Mouse (Mus musculus): Measurements from ENCODE around the gene 1700018F24Rik. TPM values are rescaled to one million over a fixed set of nuclear protein-coding genes. Genes with fewer than 3 reads are reported as not detected.

The 1700018F24Rik gene
- polyA plus RNA-seq, 1 experiment from 2014 or later = not detected

GRCm38 (mm10) chr5:145088186-145088585 lies 45.4 kb downstream of the 1700018F24Rik start:
- DNase-seq (ENCODE audit: low spot score) (no peak), ATAC-seq (replicated peaks; ENCODE audit: low FRiP score, low TSS enrichment, low read depth) (no peak)
- Histone ChIP-seq H3K4me1 (replicated peaks; ENCODE audit: control insufficient read depth, insufficient read depth, low read length) (peaks cover 7% of the 10 kb centered on the region), H3K4me3 (ENCODE audit: low read depth, low read length) (no peak overlapping the region), H3K27me3 (replicated peaks; ENCODE audit: control insufficient read depth, insufficient read depth, low read length) (no peaks in the 10 kb centered on the region), H3K9ac (ENCODE audit: low read length) (no peak overlapping the region), H3K27ac (ENCODE audit: low read depth) (no peak overlapping the region), H3K36me3 (ENCODE audit: control insufficient read depth, insufficient read depth, low read length) (peaks cover 30% of the 10 kb centered on the region), H3K4me2 (ENCODE audit: low read length) (no peak overlapping the region), H3K9me3 (ENCODE audit: control insufficient read depth, low read length) (no peaks in the 10 kb centered on the region)
- WGBS = 98% methylated on average over 2 of the region's 2 CpGs

GRCm38 (mm10) chr5:145089878-145090277 lies 47.1 kb downstream of the 1700018F24Rik start:
- WGBS = 85% methylated on average over 3 of the region's 3 CpGs
- Histone ChIP-seq H3K27ac (ENCODE audit: low read depth) (no peak overlapping the region), H3K4me3 (ENCODE audit: low read depth, low read length) (no peak overlapping the region), H3K9me3 (ENCODE audit: control insufficient read depth, low read length) (no peaks in the 10 kb centered on the region), H3K9ac (ENCODE audit: low read length) (no peak overlapping the region), H3K4me2 (ENCODE audit: low read length) (no peak overlapping the region), H3K4me1 (replicated peaks; ENCODE audit: control insufficient read depth, insufficient read depth, low read length) (peaks cover 2% of the 10 kb centered on the region; the same call in 1 of the 2 replicates), H3K27me3 (replicated peaks; ENCODE audit: control insufficient read depth, insufficient read depth, low read length) (no peaks in the 10 kb centered on the region), H3K36me3 (ENCODE audit: control insufficient read depth, insufficient read depth, low read length) (peaks cover 47% of the 10 kb centered on the region)
- ATAC-seq (replicated peaks; ENCODE audit: low FRiP score, low TSS enrichment, low read depth) = no peak
- DNase-seq (ENCODE audit: low spot score) = no peak

Other genes with a start within 250 kb of the 1700018F24Rik start
- gene Smurf1, start 77.1 kb upstream of the 1700018F24Rik start, polyA plus RNA-seq (2014; fragmentation: Nextera tagmentation; extraction: Ambion mirVana) = 14.4 and 17.2 TPM in 2 replicates
- gene Gm4871, start 10.2 kb upstream of the 1700018F24Rik start, polyA plus RNA-seq (2014; fragmentation: Nextera tagmentation; extraction: Ambion mirVana) = not detected in 2 replicates
- 147 and 154 TPM in 2 replicates for gene Arpc1a, start 40.8 kb downstream of the 1700018F24Rik start, polyA plus RNA-seq (2014; fragmentation: Nextera tagmentation; extraction: Ambion mirVana)
- gene Kpna7, start 41.0 kb downstream of the 1700018F24Rik start, polyA plus RNA-seq (2014; fragmentation: Nextera tagmentation; extraction: Ambion mirVana) = 0.07 TPM in 1 of 2 replicates, not detected in the other
- 281 and 305 TPM in 2 replicates for gene Arpc1b, start 71.2 kb downstream of the 1700018F24Rik start, polyA plus RNA-seq (2014; fragmentation: Nextera tagmentation; extraction: Ambion mirVana)
- gene Pdap1, start 97.2 kb downstream of the 1700018F24Rik start, polyA plus RNA-seq (2014; fragmentation: Nextera tagmentation; extraction: Ambion mirVana) = 85.9 and 98.7 TPM in 2 replicates
- gene Bud31, start 97.4 kb downstream of the 1700018F24Rik start, polyA plus RNA-seq (2014; fragmentation: Nextera tagmentation; extraction: Ambion mirVana) = 187 and 188 TPM in 2 replicates
- gene Ptcd1, start 124.1 kb downstream of the 1700018F24Rik start, polyA plus RNA-seq (2014; fragmentation: Nextera tagmentation; extraction: Ambion mirVana) = 12.6 and 13.1 TPM in 2 replicates
- gene Cpsf4, start 124.2 kb downstream of the 1700018F24Rik start, polyA plus RNA-seq (2014; fragmentation: Nextera tagmentation; extraction: Ambion mirVana) = 29.6 and 32.0 TPM in 2 replicates
- gene Atp5j2, start 149.1 kb downstream of the 1700018F24Rik start, polyA plus RNA-seq (2014; fragmentation: Nextera tagmentation; extraction: Ambion mirVana) = 681 and 724 TPM in 2 replicates
- 8.5 and 9.1 TPM in 2 replicates for gene Zkscan14, start 158.9 kb downstream of the 1700018F24Rik start, polyA plus RNA-seq (2014; fragmentation: Nextera tagmentation; extraction: Ambion mirVana)
- 13.1 and 13.6 TPM in 2 replicates for gene Zkscan5, start 161.6 kb downstream of the 1700018F24Rik start, polyA plus RNA-seq (2014; fragmentation: Nextera tagmentation; extraction: Ambion mirVana)
- 35.9 and 42.2 TPM in 2 replicates for gene Zfp655, start 188.7 kb downstream of the 1700018F24Rik start, polyA plus RNA-seq (2014; fragmentation: Nextera tagmentation; extraction: Ambion mirVana)
- gene Zscan25, start 237.5 kb downstream of the 1700018F24Rik start, polyA plus RNA-seq (2014; fragmentation: Nextera tagmentation; extraction: Ambion mirVana) = 0.26 and 0.42 TPM in 2 replicates